Mouse (Mus musculus) heart, adult 2 months (tissue): Measurements from ENCODE around the gene Foxn3.

Experiments
- CTCF ChIP-seq: fragments of 200-600 bp; IDR thresholded peaks from 2 replicates; pipeline ENCODE4 v1.8.1; 2022; ENCODE audit warnings: antibody characterized with exemption, mild to moderate bottlenecking, moderate library complexity
- POLR2A ChIP-seq: fragments of 200-500 bp; IDR thresholded peaks from 2 replicates; pipeline ENCODE4 v1.6.1; 2011; ENCODE audit warnings: mild to moderate bottlenecking, low read depth, low read length, control low read depth; ENCODE audit not compliant: insufficient read depth

- TF ChIP-seq CTCF = no peak
- TF ChIP-seq POLR2A = no peak
Observed at GRCm38 (mm10) chr12:99558476-99558875, 4.9 kb downstream of the Foxn3 start.
